Mouse (Mus musculus) heart, embryonic 14.5 days (tissue): ENCODE measurements at regions not wholly inside any gene's neighbourhood (a gene's known extent, or its start where the extent isn't known, plus 50 kb on each side); places are given as distances from the start of the nearest gene placed in this dataset.

ENCODE experiments used
- ATAC-seq: fragments of 200-750 bp; cut with Nextera tagmentation; 2 replicates; pipeline ENCODE4 v1.8.0; 2017; ENCODE audit warnings: low read depth, moderate TSS enrichment; ENCODE audit not compliant: insufficient number of reproducible peaks, insufficient read depth, low FRiP score
- H3K27ac ChIP-seq, 2 experiments: fragments of 200-500 bp in 1 of 2; fragments of 300-500 bp in 1 of 2; sonication (generic) in 1 of 2; replicated peaks in 1 of 2; 2 replicates each; pipeline ENCODE4 v1.5.1; 2012 to 2014; ENCODE audit warnings: low read depth in 2 of 2, low read length in 2 of 2, control low read depth in 1 of 2, mild to moderate bottlenecking in 1 of 2, mixed read lengths in 1 of 2; ENCODE audit not compliant: control insufficient read depth in 1 of 2, insufficient read depth in 1 of 2
- H3K27me3 ChIP-seq: fragments of 300-500 bp; sonication (generic); 2 replicates; pipeline ENCODE4 v1.6.1; 2014; ENCODE audit warnings: mild to moderate bottlenecking, low read length, control low read depth; ENCODE audit not compliant: control insufficient read depth, insufficient read depth
- H3K36me3 ChIP-seq: fragments of 300-500 bp; sonication (generic); 2 replicates; pipeline ENCODE4 v1.6.1; 2014; ENCODE audit warnings: mild to moderate bottlenecking, control low read depth, low read length, mixed read lengths; ENCODE audit not compliant: control insufficient read depth, insufficient read depth
- H3K4me1 ChIP-seq, 2 experiments: fragments of 200-500 bp in 1 of 2; fragments of 300-500 bp in 1 of 2; sonication (generic) in 1 of 2; 2 replicates each; pipeline ENCODE4 v1.6.1; 2012 to 2014; ENCODE audit warnings: low read length in 2 of 2, control low read depth in 1 of 2, mixed read lengths in 1 of 2; ENCODE audit not compliant: control insufficient read depth in 2 of 2, insufficient read depth in 2 of 2
- H3K4me2 ChIP-seq: fragments of 300-500 bp; sonication (generic); 2 replicates; pipeline ENCODE4 v1.6.1; 2014; ENCODE audit warnings: mild to moderate bottlenecking, low read length
- H3K4me3 ChIP-seq, 2 experiments: fragments of 200-500 bp in 1 of 2; fragments of 300-500 bp in 1 of 2; sonication (generic) in 1 of 2; 2 replicates each; pipeline ENCODE4 v1.5.1; 2012 to 2014; ENCODE audit warnings: low read length in 2 of 2, mild to moderate bottlenecking in 2 of 2, control low read depth in 1 of 2, low read depth in 1 of 2, moderate library complexity in 1 of 2; ENCODE audit not compliant: control insufficient read depth in 1 of 2, insufficient read depth in 1 of 2
- H3K9ac ChIP-seq: fragments of 300-500 bp; sonication (generic); 2 replicates; pipeline ENCODE4 v1.6.1; 2014; ENCODE audit warnings: mild to moderate bottlenecking, low read length
- H3K9me3 ChIP-seq: fragments of 300-500 bp; sonication (generic); 2 replicates; pipeline ENCODE4 v1.6.1; 2016; ENCODE audit warnings: low read length, control low read depth; ENCODE audit not compliant: control insufficient read depth
- WGBS: fragments of 180-500 bp; shearing (Covaris S2); extraction: QIAGEN DNeasy Blood & Tissue Kit; methylation state at CpG from one replicate; pipeline ENCODE4 v1.1.7; 2014; 5-methylcytosine and 5-hydroxymethylcytosine counted together

DNA sequence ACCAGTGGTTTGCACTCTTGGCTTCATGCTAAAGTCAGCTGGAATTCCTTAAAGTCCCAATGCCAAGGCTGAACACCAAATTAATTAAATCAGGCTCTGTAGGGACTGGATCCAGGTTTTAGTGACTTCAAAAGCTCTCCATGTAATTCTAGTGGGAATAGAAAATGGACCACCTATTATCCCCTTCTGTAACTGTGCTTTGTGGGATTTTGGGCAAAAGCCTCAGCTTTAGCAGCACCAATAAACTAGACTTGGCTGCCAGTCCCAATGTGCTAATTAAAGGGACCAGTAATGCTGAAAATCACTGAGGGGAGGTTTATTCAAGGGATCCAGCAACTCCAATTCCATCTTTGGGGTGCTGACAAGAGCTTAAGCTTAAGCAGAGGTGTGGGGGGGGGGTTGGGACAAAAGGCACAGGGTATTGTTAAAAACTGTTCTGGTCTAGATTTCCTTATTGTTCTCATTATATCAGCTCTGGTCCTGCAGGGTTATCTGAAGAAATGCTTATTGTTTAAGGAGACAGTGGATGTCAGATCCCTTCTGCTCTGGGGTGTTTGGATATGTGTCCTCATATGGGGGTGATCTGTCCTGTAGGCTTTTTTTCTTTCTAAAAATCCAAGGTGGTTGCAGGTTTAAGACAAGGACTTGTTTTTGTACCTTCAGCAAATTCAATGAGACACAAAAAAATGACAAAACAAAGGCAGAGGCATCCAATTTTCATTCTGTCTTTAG, 431.9 kb downstream of the Btbd3 start:
- Histone ChIP-seq H3K9me3 (no peaks in the 10 kb centered on the region), H3K9ac (no peak overlapping the region)
- no peak for ATAC-seq

DNA sequence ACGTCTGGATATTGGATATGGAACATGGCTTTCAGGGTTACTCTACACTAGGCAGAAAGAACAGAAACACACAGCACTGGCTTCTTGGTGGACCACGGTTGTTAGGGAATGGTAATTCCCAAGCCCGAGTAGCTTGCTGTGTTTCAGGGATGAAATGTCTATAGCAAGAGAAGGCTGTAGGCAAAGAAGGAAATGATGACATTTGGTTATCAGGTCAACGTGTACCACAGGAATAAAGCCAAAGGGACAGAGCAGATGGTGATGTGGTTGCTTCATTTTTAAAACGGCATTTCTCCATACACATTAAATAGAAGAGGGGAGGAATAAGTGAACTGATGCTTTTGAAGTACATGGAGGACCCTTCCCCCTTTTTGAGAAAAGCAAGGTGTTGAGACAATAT, 433.1 kb downstream of the Btbd3 start:
- no peaks in the 10 kb centered on the region for H3K27me3 ChIP-seq
- ATAC-seq: no peak
- H3K9ac ChIP-seq: no peak overlapping the region
- H3K27ac ChIP-seq: no peak overlapping the region
- H3K4me3 ChIP-seq: no peak overlapping the region
- H3K9me3 ChIP-seq: no peaks in the 10 kb centered on the region
- no peaks in the 10 kb centered on the region for H3K36me3 ChIP-seq
- WGBS: 79% methylated on average over 5 of the region's 5 CpGs
- H3K4me1 ChIP-seq: no peaks in the 10 kb centered on the region
- H3K4me2 ChIP-seq: no peak overlapping the region

More for the DNA sequence above, 431.9 kb downstream of the Btbd3 start:
- Histone ChIP-seq H3K36me3 (no peaks in the 10 kb centered on the region), H3K4me2 (no peak overlapping the region), H3K4me3 (no peak overlapping the region), H3K27ac (no peak overlapping the region), H3K4me1 (no peaks in the 10 kb centered on the region), H3K27me3 (no peaks in the 10 kb centered on the region)

DNA sequence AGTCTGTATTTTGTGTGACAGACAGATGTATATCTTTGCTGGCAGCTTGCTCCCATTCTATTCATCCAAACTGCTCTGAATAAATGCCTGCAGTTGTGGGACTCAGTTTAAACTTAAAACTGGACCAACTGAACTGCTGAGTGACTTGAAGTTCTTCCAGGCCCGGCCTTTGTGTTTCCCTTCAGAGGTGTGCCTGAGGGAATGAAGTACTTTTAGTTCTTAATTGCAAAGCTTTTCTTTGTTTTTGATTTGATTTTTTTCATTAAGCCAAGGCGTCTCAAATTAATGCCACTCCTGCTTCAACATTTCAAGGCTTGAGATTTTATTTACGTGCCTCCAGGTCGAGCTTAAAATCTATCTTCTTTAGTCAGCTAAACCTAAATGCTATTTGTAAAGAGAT, 446.4 kb downstream of the Btbd3 start:
- ATAC-seq: no peak
- Histone ChIP-seq H3K9me3 (no peaks in the 10 kb centered on the region), H3K36me3 (no peaks in the 10 kb centered on the region), H3K9ac (no peak overlapping the region), H3K4me3 (no peak overlapping the region), H3K27me3 (no peaks in the 10 kb centered on the region), H3K4me1 (no peaks in the 10 kb centered on the region), H3K4me2 (no peak overlapping the region), H3K27ac (no peak overlapping the region)
- 76% methylated on average over 4 of the region's 4 CpGs for WGBS

DNA sequence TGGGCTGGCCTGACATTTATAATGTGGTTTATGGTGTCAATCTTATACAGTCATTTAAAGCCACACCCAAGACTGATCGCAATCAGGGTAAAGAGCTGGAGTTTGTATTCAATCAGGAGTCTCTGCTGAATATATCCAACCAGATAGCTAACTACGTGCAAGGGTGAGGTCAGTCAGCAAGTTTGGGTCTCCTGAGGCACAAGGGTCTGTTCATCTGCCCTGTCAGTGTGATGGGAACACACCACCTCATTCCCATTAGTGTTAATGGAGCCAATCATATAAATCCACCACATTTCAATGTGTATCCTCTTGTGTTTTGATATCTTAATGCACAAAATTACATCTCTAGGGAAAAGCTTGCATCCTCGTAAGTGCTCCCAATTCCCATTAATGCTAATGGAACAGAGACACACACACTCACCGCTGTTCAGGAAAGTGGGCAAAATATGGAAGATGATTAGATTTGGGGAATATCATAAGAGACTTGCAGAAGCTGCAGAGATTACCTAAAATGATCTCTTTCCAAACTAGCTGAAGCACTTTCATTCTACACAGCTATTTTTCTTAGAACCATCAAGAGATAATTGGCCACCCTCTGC, 447.7 kb downstream of the Btbd3 start:
- no peak for ATAC-seq
- H3K27me3 ChIP-seq: no peaks in the 10 kb centered on the region
- no peaks in the 10 kb centered on the region for H3K4me1 ChIP-seq
- no peak overlapping the region for H3K4me3 ChIP-seq
- H3K36me3 ChIP-seq: no peaks in the 10 kb centered on the region
- no peak overlapping the region for H3K9ac ChIP-seq
- 77% methylated on average over 4 of the region's 4 CpGs for WGBS
- no peaks in the 10 kb centered on the region for H3K9me3 ChIP-seq
- no peak overlapping the region for H3K4me2 ChIP-seq
- no peak overlapping the region for H3K27ac ChIP-seq

DNA sequence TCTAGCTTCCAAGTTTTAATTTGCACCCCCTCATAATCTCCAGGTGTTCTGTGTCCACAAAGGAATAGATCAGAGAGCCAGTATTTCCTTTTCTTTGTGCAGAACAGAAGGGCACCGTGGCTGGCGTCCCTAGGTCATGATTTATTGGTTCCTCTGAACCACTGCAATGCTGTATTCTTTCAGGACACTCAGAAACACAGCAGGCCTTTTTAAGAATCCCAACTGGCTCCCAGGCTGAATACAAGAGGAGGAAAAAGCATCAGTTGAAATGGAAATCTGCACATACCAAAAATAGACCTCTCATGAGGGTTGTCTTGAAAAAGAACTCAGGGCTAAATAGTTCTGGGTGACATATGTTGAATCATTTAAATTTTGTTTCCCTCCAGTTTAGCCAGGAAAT, 452.4 kb downstream of the Btbd3 start:
- Histone ChIP-seq H3K4me3 (no peak overlapping the region), H3K9me3 (no peaks in the 10 kb centered on the region), H3K4me1 (no peaks in the 10 kb centered on the region), H3K4me2 (no peak overlapping the region), H3K27me3 (no peaks in the 10 kb centered on the region), H3K27ac (no peak overlapping the region), H3K9ac (no peak overlapping the region), H3K36me3 (no peaks in the 10 kb centered on the region)
- 79% methylated on average over 2 of the region's 2 CpGs for WGBS
- ATAC-seq: no peak

DNA sequence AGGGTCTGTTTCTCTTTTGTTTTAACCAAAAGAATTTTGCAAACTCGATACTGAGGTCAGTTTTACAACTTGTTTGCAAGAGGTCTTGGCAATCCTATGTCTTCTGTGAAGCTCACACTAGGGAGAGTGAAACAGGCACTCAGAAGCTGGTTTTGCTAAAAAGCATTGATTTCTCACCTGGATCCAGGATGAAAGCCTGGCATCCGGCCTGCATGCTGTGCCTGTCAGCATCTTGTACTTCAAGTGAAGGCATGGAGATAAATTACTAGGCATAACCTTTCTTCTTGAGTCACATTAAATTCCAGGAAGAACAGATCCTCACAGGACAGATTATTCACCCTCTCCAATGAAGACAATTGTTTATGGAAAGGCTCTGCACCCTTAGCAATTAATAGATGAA, 477.5 kb downstream of the Btbd3 start:
- ATAC-seq: no peak
- no peaks in the 10 kb centered on the region for H3K36me3 ChIP-seq
- no peak overlapping the region for H3K9ac ChIP-seq
- H3K4me1 ChIP-seq: no peaks in the 10 kb centered on the region
- no peak overlapping the region for H3K4me2 ChIP-seq
- H3K4me3 ChIP-seq: no peak overlapping the region
- H3K9me3 ChIP-seq: no peaks in the 10 kb centered on the region
- H3K27me3 ChIP-seq: no peaks in the 10 kb centered on the region
- no peak overlapping the region for H3K27ac ChIP-seq
- 57% methylated on average over 2 of the region's 2 CpGs for WGBS

DNA sequence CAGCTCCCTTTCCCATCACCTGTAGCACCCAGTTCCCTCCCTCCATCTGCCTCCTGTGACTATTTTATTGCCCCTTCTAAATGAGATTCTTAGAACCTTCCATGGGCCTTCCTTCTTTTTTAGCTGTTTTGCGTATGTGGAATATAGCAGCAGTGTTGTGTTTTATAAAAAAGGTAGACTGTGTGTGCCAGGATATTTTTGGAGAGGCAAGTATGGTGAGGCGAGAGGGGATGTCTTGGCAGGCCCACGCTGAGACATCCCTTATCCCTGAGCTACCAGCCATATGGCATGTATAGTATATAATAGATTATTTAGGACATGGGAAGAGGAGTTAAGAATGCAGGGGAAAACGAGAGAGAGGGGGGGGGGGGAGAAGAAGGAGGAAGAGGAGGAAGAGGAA, 488.4 kb downstream of the Btbd3 start:
- 63% methylated on average over 4 of the region's 4 CpGs for WGBS
- no peak for ATAC-seq

DNA sequence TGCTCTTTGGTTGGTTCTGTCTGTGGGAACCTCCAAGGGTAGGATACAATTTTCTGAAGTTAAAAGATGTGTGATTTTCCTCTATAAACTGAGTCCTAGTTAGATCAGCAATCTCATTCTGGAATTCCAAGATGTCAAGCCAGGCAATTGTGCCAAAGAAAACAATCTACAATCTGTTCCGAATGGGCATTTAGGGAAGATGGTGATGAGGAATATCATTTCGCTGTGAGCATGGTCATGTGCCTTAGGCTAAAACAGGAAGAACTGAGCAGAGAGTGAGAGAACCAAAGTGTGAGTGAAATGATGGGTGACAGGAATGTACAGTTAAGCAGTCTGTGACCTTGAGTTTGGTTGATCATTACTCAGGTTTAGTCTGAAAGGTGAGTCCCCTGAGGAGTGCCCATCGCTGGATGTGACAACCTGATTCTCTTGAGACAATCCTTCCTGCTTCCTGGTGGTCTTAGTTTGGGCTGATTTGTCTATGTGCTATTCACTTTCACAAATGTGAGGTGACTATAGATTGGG, 504.1 kb downstream of the Btbd3 start:
- Histone ChIP-seq H3K4me1 (no peaks in the 10 kb centered on the region), H3K27me3 (no peaks in the 10 kb centered on the region), H3K36me3 (no peaks in the 10 kb centered on the region), H3K9me3 (no peaks in the 10 kb centered on the region), H3K4me3 (no peak overlapping the region), H3K4me2 (no peak overlapping the region), H3K9ac (no peak overlapping the region), H3K27ac (no peak overlapping the region)
- no peak for ATAC-seq
- WGBS: 71% methylated on average over 3 of the region's 3 CpGs

More for the DNA sequence above, 488.4 kb downstream of the Btbd3 start:
- no peaks in the 10 kb centered on the region for H3K9me3 ChIP-seq
- no peaks in the 10 kb centered on the region for H3K36me3 ChIP-seq
- no peaks in the 10 kb centered on the region for H3K27me3 ChIP-seq
- no peak overlapping the region for H3K4me3 ChIP-seq
- no peaks in the 10 kb centered on the region for H3K4me1 ChIP-seq
- no peak overlapping the region for H3K9ac ChIP-seq
- H3K27ac ChIP-seq: no peak overlapping the region
- H3K4me2 ChIP-seq: no peak overlapping the region
